Mouse (Mus musculus): ENCODE measurements around the gene Ica1.

DNA sequence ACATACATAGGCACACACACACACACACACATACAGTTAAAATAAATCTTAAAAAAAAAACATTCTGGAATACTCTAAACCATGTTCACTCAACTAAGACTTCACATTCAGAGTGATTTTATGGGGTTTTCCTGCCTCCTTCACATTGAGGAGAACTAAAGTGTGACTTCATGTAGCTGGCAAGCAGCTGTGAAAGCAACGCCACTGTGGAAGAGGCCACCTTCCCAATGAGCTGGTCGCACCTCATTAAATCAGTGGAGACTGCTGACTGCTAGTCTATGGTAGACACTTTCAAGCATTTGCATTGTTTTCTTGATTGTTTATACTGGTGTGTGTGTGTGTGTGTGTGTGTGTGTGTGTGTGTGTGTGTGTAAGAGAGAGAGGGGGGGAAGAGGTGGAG is 38.2 kb downstream of the Ica1 start:
- TF ChIP-seq CTCF (IDR thresholded peaks at IDR 0.05; ENCODE audit: control insufficient read depth, insufficient read depth, insufficient replicate concordance, low read depth, low read length) = no peak
- no peak for TF ChIP-seq POLR2A (IDR thresholded peaks at IDR 0.05; ENCODE audit: control insufficient read depth, low read depth, low read length)
